Mouse (Mus musculus): ENCODE measurements at regions not wholly inside any gene's neighbourhood (a gene's known extent, or its start where the extent isn't known, plus 50 kb on each side); places are given as distances from the start of the nearest gene placed in this dataset.

- DNase-seq (ENCODE audit: low spot score in 2 of 2), result no peak
Measured at GRCm38 (mm10) chr3:144255596-144256550, 50.9 kb upstream of the Lmo4 start.
